Mouse (Mus musculus) hindbrain, embryonic 11.5 days (tissue): ENCODE data around the gene T2. TPM values are rescaled to one million over a fixed set of nuclear protein-coding genes. Genes with fewer than 3 reads are reported as not detected.
A peak's percentile ranks its signal among the peaks of the same experiment; 100 is the strongest.

Experiments used
- ATAC-seq: fragments of 200-750 bp; cut with Nextera tagmentation; 2 replicates; pipeline ENCODE4 v1.8.0; 2017; ENCODE audit warnings: mild to moderate bottlenecking, moderate TSS enrichment, moderate library complexity; ENCODE audit not compliant: low FRiP score
- DNase-seq: peaks from one replicate; pipeline ENCODE4 v3.0.0-alpha.2; 2015; ENCODE audit warnings: low spot score
- H3K27ac ChIP-seq: fragments of 300-500 bp; sonication (generic); 2 replicates; pipeline ENCODE4 v1.5.1; 2014; ENCODE audit warnings: mild to moderate bottlenecking, low read depth, low read length
- H3K27me3 ChIP-seq: fragments of 300-500 bp; sonication (generic); 2 replicates; pipeline ENCODE4 v1.6.1; 2014; ENCODE audit warnings: mild to moderate bottlenecking, low read length, moderate library complexity, mixed read lengths; ENCODE audit not compliant: control insufficient read depth, insufficient read depth
- H3K36me3 ChIP-seq: fragments of 300-500 bp; sonication (generic); 2 replicates; pipeline ENCODE4 v1.6.1; 2014; ENCODE audit warnings: mild to moderate bottlenecking, low read length, moderate library complexity, mixed read lengths; ENCODE audit not compliant: control insufficient read depth, insufficient read depth
- H3K4me1 ChIP-seq: fragments of 300-500 bp; sonication (generic); replicated peaks from 2 replicates; pipeline ENCODE4 v1.6.1; 2014; ENCODE audit warnings: low read length, mixed read lengths; ENCODE audit not compliant: control insufficient read depth, insufficient read depth
- H3K4me2 ChIP-seq: fragments of 300-500 bp; sonication (generic); replicated peaks from 2 replicates; pipeline ENCODE4 v1.6.1; 2014; ENCODE audit warnings: mild to moderate bottlenecking, low read depth, low read length
- H3K4me3 ChIP-seq: fragments of 300-500 bp; sonication (generic); 2 replicates; pipeline ENCODE4 v1.5.1; 2014; ENCODE audit warnings: low read depth, low read length
- H3K9ac ChIP-seq: fragments of 300-500 bp; sonication (generic); 2 replicates; pipeline ENCODE4 v1.6.1; 2014; ENCODE audit warnings: low read depth, low read length
- H3K9me3 ChIP-seq: fragments of 300-500 bp; sonication (generic); 2 replicates; pipeline ENCODE4 v1.6.1; 2016; ENCODE audit warnings: low read length; ENCODE audit not compliant: control insufficient read depth
- WGBS: fragments of 180-500 bp; shearing (Covaris S2); extraction: QIAGEN DNeasy Blood & Tissue Kit; methylation state at CpG from one replicate; pipeline ENCODE4 v1.1.7; 2014; 5-methylcytosine and 5-hydroxymethylcytosine counted together
- polyA plus RNA-seq: library from polyadenylated mRNA; unstranded; fragments of >200 nt; fragmentation: Nextera tagmentation; extraction: Ambion mirVana; gene quantifications from 2 replicates; pipeline ENCODE4 v1.2.1, GENCODE M21; 2014

The T2 gene
- polyA plus RNA-seq, 1 experiment from 2014 or later = 0.59 TPM

- DNase-seq = no peak
- no peaks in the 10 kb centered on the region for H3K27me3 ChIP-seq
- no peaks in the 10 kb centered on the region for H3K36me3 ChIP-seq
- H3K4me3 ChIP-seq = no peak overlapping the region
- H3K4me1 ChIP-seq = no peaks in the 10 kb centered on the region
- WGBS = 55% methylated on average over 1 of the region's 1 CpGs
- ATAC-seq = no peak
- no peaks in the 10 kb centered on the region for H3K9me3 ChIP-seq
- H3K9ac ChIP-seq = no peak overlapping the region
- H3K27ac ChIP-seq = no peak overlapping the region
- H3K4me2 ChIP-seq = no peak overlapping the region
Measured at GRCm38 (mm10) chr17:8420739-8421138, 64.9 kb downstream of the T2 start.

DNA sequence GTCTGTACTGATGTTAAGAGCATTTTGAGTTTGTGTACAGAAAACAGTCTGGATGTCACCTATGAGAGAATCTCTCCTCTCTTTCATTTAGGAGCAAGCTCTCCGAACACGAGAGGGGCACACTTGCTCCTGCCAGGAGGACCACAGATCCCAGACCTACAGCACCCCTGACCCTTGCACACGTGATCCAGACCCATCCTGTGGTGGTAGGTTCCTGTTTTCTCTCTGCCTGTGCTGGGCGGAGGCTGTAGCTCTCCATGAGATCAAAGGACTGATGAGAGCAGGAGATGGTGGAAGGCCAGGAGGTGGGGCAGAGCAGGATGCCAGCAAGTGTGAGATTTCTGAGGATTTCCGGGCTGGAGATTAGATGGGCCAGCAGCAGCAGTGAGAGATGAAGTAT is 65.7 kb downstream of the T2 start:
- Histone ChIP-seq H3K4me1 (no peaks in the 10 kb centered on the region), H3K27ac (no peak overlapping the region), H3K36me3 (no peaks in the 10 kb centered on the region), H3K27me3 (no peaks in the 10 kb centered on the region), H3K4me2 (no peak overlapping the region), H3K9me3 (no peaks in the 10 kb centered on the region), H3K9ac (no peak overlapping the region), H3K4me3 (no peak overlapping the region)
- DNase-seq (no peak), ATAC-seq (no peak)
- 43% methylated on average over 5 of the region's 5 CpGs for WGBS

- Histone ChIP-seq H3K9ac (no peak overlapping the region), H3K4me1 (no peaks in the 10 kb centered on the region), H3K36me3 (no peaks in the 10 kb centered on the region), H3K4me3 (no peak overlapping the region), H3K27ac (no peak overlapping the region), H3K9me3 (no peaks in the 10 kb centered on the region), H3K4me2 (no peak overlapping the region), H3K27me3 (peaks cover 5% of the 10 kb centered on the region; the same call in 1 of the 2 replicates)
- 57% methylated on average over 2 of the region's 2 CpGs for WGBS
- DNase-seq (peak; percentile 57), ATAC-seq (no peak)
Measured at GRCm38 (mm10) chr17:8423283-8423682, 67.5 kb downstream of the T2 start.

GRCm38 (mm10) chr17:8429436-8429835 is 73.6 kb downstream of the T2 start:
- peaks cover 66% of the 10 kb centered on the region for H3K27me3 ChIP-seq
- no peaks in the 10 kb centered on the region for H3K36me3 ChIP-seq
- H3K27ac ChIP-seq = no peak overlapping the region
- no peaks in the 10 kb centered on the region for H3K9me3 ChIP-seq
- H3K4me3 ChIP-seq = no peak overlapping the region
- no peak overlapping the region for H3K9ac ChIP-seq
- 1% methylated on average over 16 of the region's 16 CpGs for WGBS
- no peak overlapping the region for H3K4me2 ChIP-seq
- peaks cover 9% of the 10 kb centered on the region for H3K4me1 ChIP-seq
- no peak for ATAC-seq
- no peak for DNase-seq

GRCm38 (mm10) chr17:8429896-8430295 is 74.1 kb downstream of the T2 start:
- Histone ChIP-seq H3K4me1 (peaks cover 9% of the 10 kb centered on the region), H3K27ac (no peak overlapping the region), H3K4me2 (no peak overlapping the region), H3K27me3 (peaks cover 71% of the 10 kb centered on the region), H3K4me3 (no peak overlapping the region), H3K36me3 (no peaks in the 10 kb centered on the region), H3K9me3 (no peaks in the 10 kb centered on the region), H3K9ac (no peak overlapping the region)
- no peak for ATAC-seq
- peak; percentile 58 for DNase-seq
- WGBS = 1% methylated on average over 5 of the region's 5 CpGs

DNA sequence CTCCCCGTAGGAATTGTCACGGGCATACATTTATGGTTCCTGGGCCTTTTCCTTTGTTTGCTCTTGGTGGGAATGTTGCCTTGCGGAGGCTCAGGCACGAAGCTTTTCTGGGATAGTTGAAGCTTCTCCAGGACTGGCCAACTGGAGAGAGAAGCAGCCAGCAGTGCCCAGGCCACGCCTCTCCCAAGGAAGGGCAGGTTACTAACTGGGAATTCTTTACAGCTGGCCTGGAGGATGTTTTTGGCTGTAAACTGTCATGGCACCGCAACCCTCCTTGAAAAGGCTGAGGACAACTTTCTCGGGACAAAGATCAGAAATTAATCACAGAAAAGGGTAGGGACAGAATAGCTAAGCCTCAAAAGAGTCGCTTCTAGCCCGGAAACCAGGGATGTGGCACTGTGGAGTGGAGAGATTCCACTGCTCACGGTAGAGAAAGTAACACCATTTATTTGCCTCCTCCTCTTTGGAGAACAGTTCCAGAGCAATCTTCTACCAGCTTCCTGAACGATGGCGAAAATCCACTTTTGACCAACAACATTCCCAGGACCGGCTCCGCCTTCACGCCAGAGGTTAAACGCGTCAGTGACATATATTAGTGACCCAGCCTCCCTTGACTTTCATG is 76.5 kb downstream of the T2 start:
- H3K9me3 ChIP-seq = no peaks in the 10 kb centered on the region
- DNase-seq (peak; percentile 27), ATAC-seq (no peak)
- H3K27me3 ChIP-seq = peaks cover 94% of the 10 kb centered on the region
- no peak overlapping the region for H3K4me2 ChIP-seq
- H3K36me3 ChIP-seq = no peaks in the 10 kb centered on the region
- H3K4me3 ChIP-seq = no peak overlapping the region
- no peak overlapping the region for H3K9ac ChIP-seq
- H3K4me1 ChIP-seq = peaks cover 9% of the 10 kb centered on the region
- WGBS = 1% methylated on average over 17 of the region's 17 CpGs
- H3K27ac ChIP-seq = no peak overlapping the region

DNA sequence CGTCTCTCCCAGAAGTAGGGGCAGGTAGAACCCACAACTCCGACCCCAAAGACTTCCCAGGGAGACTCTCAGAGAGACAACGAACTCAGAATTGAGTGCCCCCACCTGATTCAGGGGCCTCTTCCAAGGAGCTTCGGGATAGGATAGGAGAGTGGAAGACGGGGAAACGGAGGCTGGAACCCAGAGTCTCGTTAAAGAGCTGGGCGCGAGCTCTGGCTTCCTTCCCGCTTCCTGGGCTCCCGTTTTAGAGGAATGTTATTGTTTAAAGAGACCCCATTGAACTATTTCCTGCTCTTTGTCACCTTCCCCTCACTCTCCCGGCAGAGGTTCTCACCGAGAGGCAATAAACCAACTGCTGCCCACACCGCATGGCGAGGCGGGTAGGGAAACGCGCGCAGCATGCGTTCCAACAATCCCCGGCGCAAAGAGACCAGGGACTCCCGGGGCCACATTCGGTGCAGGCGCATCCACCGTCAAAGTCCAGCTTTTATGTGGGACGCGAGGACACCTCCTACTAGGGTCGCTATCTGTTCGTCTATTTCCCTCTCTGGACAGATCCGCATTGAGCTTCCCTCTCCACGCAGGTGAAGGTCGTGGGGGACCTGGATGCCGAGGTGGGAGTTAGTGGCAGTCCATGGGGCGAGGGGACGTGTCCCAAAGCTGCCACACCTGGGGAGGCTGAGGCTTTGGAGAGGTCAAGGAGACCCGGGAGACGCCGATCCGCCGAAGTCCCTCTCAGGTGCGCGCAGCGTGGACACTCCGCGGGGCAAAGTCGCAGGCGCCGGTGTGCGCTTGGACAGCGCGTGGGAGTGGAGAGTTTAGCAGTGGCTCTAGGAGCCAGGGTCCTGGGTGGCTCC is 77.6 kb downstream of the T2 start:
- peak; percentile 51 for DNase-seq
- Histone ChIP-seq H3K27me3 (peaks cover 99% of the 10 kb centered on the region), H3K36me3 (no peaks in the 10 kb centered on the region), H3K9me3 (no peaks in the 10 kb centered on the region), H3K9ac (no peak overlapping the region), H3K4me1 (peaks cover 9% of the 10 kb centered on the region), H3K4me3 (peak overlapping the region; percentile 18), H3K4me2 (peak overlapping the region; percentile 28; the same call in 1 of the 2 replicates), H3K27ac (no peak overlapping the region)
- no peak for ATAC-seq
- WGBS = 0% methylated on average over 52 of the region's 52 CpGs

GRCm38 (mm10) chr17:8433978-8434960 is 78.5 kb downstream of the T2 start, which contains the start of gene T:
Gene T, plus strand, starts transcription at chr17:8434423.
- Histone ChIP-seq H3K9ac (no peak within 1 kb of the TSS), H3K4me2 (peak within 1 kb of the TSS; percentile 28; the same call in 1 of the 2 replicates)
- no peak for ATAC-seq

More at GRCm38 (mm10) chr17:8433978-8434960, 78.5 kb downstream of the T2 start, which contains the start of gene T:
- Histone ChIP-seq H3K27me3 (peaks cover 95% of the 10 kb centered on the region), H3K9me3 (no peaks in the 10 kb centered on the region), H3K27ac (no peak within 1 kb of the TSS), H3K4me1 (peaks cover 9% of the 10 kb centered on the region), H3K4me3 (peak within 1 kb of the TSS; percentile 18), H3K36me3 (no peaks in the 10 kb centered on the region)
- WGBS = under 1% methylated on average over 62 of the region's 65 CpGs
- peak; percentile 47 for DNase-seq
